ENCODE assay signal across 18 mouse cellular contexts in genomic region chr13:69633988-69634387, GRCm38 (mm10).
"Had no signal": no experiment of that assay in that cellular context is flagged by ENCODE, and none has a peak within 500 bp of the region (broad histone marks: within the 10 kb centered on the region; RNA-seq: fewer than 3 reads in every experiment).

No protein-coding gene starts in this region.

- H3K9ac ChIP-seq: limb, embryonic 13.5 days; liver, embryonic 14.5 days; liver, postnatal 0 days; lung, embryonic 14.5 days had no signal

- H3K27ac ChIP-seq: kidney, postnatal 0 days; limb, embryonic 10.5 days; limb, embryonic 13.5 days; liver, embryonic 14.5 days; macrophage had no signal

- H3K4me2 ChIP-seq: limb, embryonic 13.5 days; lung, embryonic 14.5 days; midbrain, embryonic 11.5 days had no signal

- ATAC-seq: inflammation-experienced regulatory T-cells, adult 6 months; intestine, embryonic 16.5 days; liver, postnatal 0 days; lung, postnatal 0 days had no signal

- H3K4me3 ChIP-seq: limb, embryonic 10.5 days; limb, embryonic 13.5 days; megakaryocyte, embryonic 14.5 days had no signal

- DNase-seq: kidney, adult 18-20 months; kidney, adult 9 months; kidney, postnatal 36 days; liver; liver, postnatal 0 days; lung, embryonic 14.5 days; midbrain, embryonic 14.5 days; thymus, postnatal 25 days had no signal

- H3K9me3 ChIP-seq: limb, embryonic 10.5 days; limb, embryonic 13.5 days; megakaryocyte, embryonic 14.5 days had no signal

- H3K4me1 ChIP-seq: limb, embryonic 10.5 days; limb, embryonic 13.5 days had no signal

- H3K27me3 ChIP-seq: limb, embryonic 13.5 days; megakaryocyte, embryonic 14.5 days had no signal
